Mouse (Mus musculus): Measurements from ENCODE around the gene Wdr5b.

GRCm38 (mm10) chr16:36053524-36054275, 12.7 kb downstream of the Wdr5b start:
- TF ChIP-seq GATA1 (IDR thresholded peaks at IDR 0.05; ENCODE audit: low read length) (no peak), TAL1 (IDR thresholded peaks at IDR 0.05; ENCODE audit: low read length) (no peak)

All from erythroblast, embryonic 14.5 days (primary cell).